In genomic region chr8:84103601-84104000, GRCm38 (mm10) we compare ENCODE assay signal across 8 mouse cellular contexts. TPM values are rescaled to one million over a fixed set of nuclear protein-coding genes. Genes with fewer than 3 reads are reported as not detected.
DNase-seq lines count a peak whose midpoint lies in the region; ATAC-seq and TF ChIP-seq lines count a peak whose summit lies in the region.

No protein-coding gene starts in this region.

- H3K4me3 ChIP-seq in cerebellum, adult 2 months (replicated peaks; ENCODE audit: insufficient read depth, low read depth, low read length) = peak overlapping the region; percentile 90
- peak overlapping the region; percentile 58 to 73 for H3K4me3 ChIP-seq in MEL (ENCODE audit: control insufficient read depth in 1 of 2, insufficient read depth in 1 of 2, low read depth in 2 of 2, low read length in 2 of 2)
- peak overlapping the region; percentile 90 for H3K4me3 ChIP-seq in heart, postnatal 0 days (ENCODE audit: low read depth, low read length)
- H3K4me3 ChIP-seq in limb, embryonic 12.5 days (replicated peaks) = peak overlapping the region; percentile 65
- H3K4me3 ChIP-seq in neural tube, embryonic 14.5 days (ENCODE audit: low read depth, low read length) = peak overlapping the region; percentile 60

- no peaks in the 10 kb centered on the region for H3K9me3 ChIP-seq in MEL (replicated peaks; ENCODE audit: insufficient read depth, low read length)
- no peaks in the 10 kb centered on the region for H3K9me3 ChIP-seq in heart, postnatal 0 days (replicated peaks; ENCODE audit: control insufficient read depth, low read length)
- H3K9me3 ChIP-seq in limb, embryonic 12.5 days = peaks cover 4% of the 10 kb centered on the region; the same call in 1 of the 2 replicates
- H3K9me3 ChIP-seq in neural tube, embryonic 14.5 days (ENCODE audit: control insufficient read depth, low read length) = no peaks in the 10 kb centered on the region

- TF ChIP-seq RAD21 in MEL (IDR thresholded peaks at IDR 0.05; ENCODE audit: low read depth, low read length) = no peak

- peak overlapping the region; percentile 83 for H3K4me2 ChIP-seq in heart, postnatal 0 days (ENCODE audit: low read depth, low read length)
- peak overlapping the region; percentile 78 for H3K4me2 ChIP-seq in limb, embryonic 12.5 days
- H3K4me2 ChIP-seq in neural tube, embryonic 14.5 days (ENCODE audit: low read depth, low read length) = peak overlapping the region; percentile 84

- WGBS in cerebellum, adult 2 months = 13% methylated on average over 3 of the region's 3 CpGs
- WGBS in heart, postnatal 0 days = 39% methylated on average over 3 of the region's 3 CpGs
- 63% methylated on average over 3 of the region's 3 CpGs for WGBS in limb, embryonic 12.5 days
- WGBS in neural tube, embryonic 14.5 days = 34% methylated on average over 3 of the region's 3 CpGs

- TF ChIP-seq EP300 in MEL (IDR thresholded peaks at IDR 0.05; ENCODE audit: low read depth in 1 of 2, low read length in 2 of 2) = no peak
- no peak for TF ChIP-seq EP300 in heart, postnatal 0 days (IDR thresholded peaks at IDR 0.05; ENCODE audit: low read depth)

- DNase-seq in cerebellum, adult 2 months = peak in 1 of 2 experiments; percentile 44
- DNase-seq in cerebellum, adult 11 months = no peak
- peak; percentile 40 for DNase-seq in MEL (ENCODE audit: low read depth, low spot score)
- no peak for DNase-seq in heart, postnatal 0 days (ENCODE audit: low spot score)
- DNase-seq in c-Kit-positive CD71-positive TER-119-positive erythroid progenitor cells, embryonic 14.5 days (ENCODE audit: low spot score) = no peak

- TF ChIP-seq POLR2A in cerebellum, adult 2 months (IDR thresholded peaks at IDR 0.05; ENCODE audit: borderline replicate concordance, insufficient read depth, low read length) = no peak
- no peak for TF ChIP-seq POLR2A in MEL (IDR thresholded peaks at IDR 0.05; ENCODE audit: control insufficient read depth in 1 of 2, insufficient read depth in 1 of 2, low read depth in 1 of 2, low read length in 2 of 2, poor library complexity in 1 of 2)

- no peak for ATAC-seq in heart, postnatal 0 days (ENCODE audit: insufficient read depth, low read depth)
- ATAC-seq in limb, embryonic 12.5 days (ENCODE audit: insufficient number of reproducible peaks, insufficient read depth, low FRiP score, low TSS enrichment, low read depth) = no peak
- no peak for ATAC-seq in neural tube, embryonic 14.5 days (ENCODE audit: low read depth)
- ATAC-seq in megakaryocyte-erythroid progenitor cell, adult 5-6 weeks (replicated peaks; ENCODE audit: low FRiP score, low TSS enrichment, poor library complexity, severe bottlenecking) = no peak

- peak overlapping the region; percentile 56 for H3K9ac ChIP-seq in MEL (ENCODE audit: control insufficient read depth, low read depth, low read length, poor library complexity, severe bottlenecking)
- peak overlapping the region; percentile 85 for H3K9ac ChIP-seq in heart, postnatal 0 days (replicated peaks; ENCODE audit: low read depth, low read length)
- H3K9ac ChIP-seq in limb, embryonic 12.5 days (replicated peaks) = peak overlapping the region; percentile 87
- peak overlapping the region; percentile 72 for H3K9ac ChIP-seq in neural tube, embryonic 14.5 days (replicated peaks; ENCODE audit: low read depth, low read length)

- H3K27me3 ChIP-seq in cerebellum, adult 2 months (ENCODE audit: control insufficient read depth, insufficient read depth, low read length) = no peaks in the 10 kb centered on the region
- no peaks in the 10 kb centered on the region for H3K27me3 ChIP-seq in MEL (ENCODE audit: control insufficient read depth in 1 of 2, insufficient read depth in 2 of 2, low read length in 2 of 2)
- H3K27me3 ChIP-seq in heart, postnatal 0 days (ENCODE audit: control insufficient read depth, insufficient read depth, low read length) = no peaks in the 10 kb centered on the region
- H3K27me3 ChIP-seq in limb, embryonic 12.5 days = no peaks in the 10 kb centered on the region
- H3K27me3 ChIP-seq in neural tube, embryonic 14.5 days (ENCODE audit: control insufficient read depth, insufficient read depth, low read length) = no peaks in the 10 kb centered on the region

- 0 out of 2 replicates have a peak overlapping the region, but pooled peaks have one; percentile 37 for H3K27ac ChIP-seq in cerebellum, adult 2 months (ENCODE audit: insufficient read depth, low read length)
- no peak overlapping the region for H3K27ac ChIP-seq in MEL (ENCODE audit: control insufficient read depth, low read depth, low read length)
- H3K27ac ChIP-seq in heart, postnatal 0 days (ENCODE audit: low read depth) = no peak overlapping the region
- peak overlapping the region; percentile 92; the same call in 1 of the 2 replicates for H3K27ac ChIP-seq in limb, embryonic 12.5 days
- peak overlapping the region; percentile 94 for H3K27ac ChIP-seq in neural tube, embryonic 14.5 days (ENCODE audit: low read depth, low read length)

- H3K36me3 ChIP-seq in MEL (ENCODE audit: control insufficient read depth in 1 of 2, insufficient read depth in 2 of 2, low read length in 2 of 2) = peaks cover 0 to 9% of the 10 kb centered on the region in 2 experiments; a peak in 2 of 4 replicates
- peaks cover 17% of the 10 kb centered on the region for H3K36me3 ChIP-seq in heart, postnatal 0 days (replicated peaks; ENCODE audit: control insufficient read depth, insufficient read depth, low read length)
- peaks cover 42% of the 10 kb centered on the region for H3K36me3 ChIP-seq in limb, embryonic 12.5 days
- H3K36me3 ChIP-seq in neural tube, embryonic 14.5 days (ENCODE audit: control insufficient read depth, insufficient read depth, low read length) = peaks cover 19% of the 10 kb centered on the region

- H3K4me1 ChIP-seq in cerebellum, adult 2 months (ENCODE audit: control insufficient read depth, insufficient read depth, low read length) = peaks cover 21% of the 10 kb centered on the region
- H3K4me1 ChIP-seq in MEL (ENCODE audit: control insufficient read depth in 1 of 2, insufficient read depth in 2 of 2, low read length in 2 of 2) = peaks cover 2 to 13% of the 10 kb centered on the region in 2 experiments; a peak in 3 of 4 replicates
- peaks cover 8% of the 10 kb centered on the region for H3K4me1 ChIP-seq in heart, postnatal 0 days (ENCODE audit: control insufficient read depth, insufficient read depth)
- peaks cover 23% of the 10 kb centered on the region for H3K4me1 ChIP-seq in limb, embryonic 12.5 days (replicated peaks)
- peaks cover 21% of the 10 kb centered on the region for H3K4me1 ChIP-seq in neural tube, embryonic 14.5 days (ENCODE audit: control insufficient read depth, insufficient read depth, low read length)

- H3K79me2 ChIP-seq in MEL (ENCODE audit: control insufficient read depth, insufficient read depth, low read length, poor library complexity) = peaks cover 9% of the 10 kb centered on the region

- no peak for TF ChIP-seq CTCF in cerebellum, adult 2 months (IDR thresholded peaks at IDR 0.05; ENCODE audit: borderline replicate concordance, insufficient read depth, low read depth, low read length)
- TF ChIP-seq CTCF in MEL (IDR thresholded peaks at IDR 0.05 in 2 of 3, conservative IDR thresholded peaks at IDR 0.05 in 1 of 3; ENCODE audit: control insufficient read depth in 1 of 3, insufficient read depth in 1 of 3, low read depth in 2 of 3, low read length in 3 of 3, poor library complexity in 1 of 3, severe bottlenecking in 1 of 3) = no peak
- no peak for TF ChIP-seq CTCF in heart, postnatal 0 days (IDR thresholded peaks at IDR 0.05; ENCODE audit: low read depth)

RNA-seq across cellular contexts. Expression of gene Dcaf15, which starts 1.0 kb away (rescaled TPM):
- 39.0 and 44.7 TPM in 2 replicates for polyA plus RNA-seq in cerebellum, adult 2 months (2012; rRNA removed)
- 34.4 and 37.0 TPM in 2 replicates for total RNA-seq in MEL (2012; rRNA removed)
- 10 to 100 TPM in 1 of 2 experiments, not detected in 1; 56.1 TPM for polyA plus RNA-seq in MEL (2012; ENCODE audit: insufficient read depth in 1 of 2, insufficient read length in 2 of 2, low read depth in 1 of 2, low replicate concordance in 2 of 2, missing spikeins in 1 of 2)
- total RNA-seq in heart, postnatal 0 days (2014; rRNA removed; ENCODE audit: low replicate concordance) = 16.1 and 29.3 TPM in 2 replicates
- polyA plus RNA-seq in heart, postnatal 0 days (2015; fragmentation: Nextera tagmentation; extraction: Ambion mirVana) = 2.9 and 3.3 TPM in 2 replicates
- polyA plus RNA-seq in limb, embryonic 12.5 days (2016; fragmentation: Nextera tagmentation; extraction: Ambion mirVana) = 16.3 and 17.0 TPM in 2 replicates
- 16.5 and 19.0 TPM in 2 replicates for polyA plus RNA-seq in neural tube, embryonic 14.5 days (2014; fragmentation: Nextera tagmentation; extraction: Ambion mirVana)
- 27.0 and 27.3 TPM in 2 replicates for total RNA-seq in megakaryocyte-erythroid progenitor cell, adult 5-6 weeks (2014; fragmentation: Nextera tagmentation)
- 14.1 and 16.3 TPM in 2 replicates for total RNA-seq in megakaryocyte-erythroid progenitor cell, adult 5-6 weeks (2017)

RNA-seq across cellular contexts. Expression of gene Podnl1, which starts 22.2 kb away (rescaled TPM):
- polyA plus RNA-seq in cerebellum, adult 2 months (2012; rRNA removed) = 0.14 and 0.20 TPM in 2 replicates
- total RNA-seq in MEL (2012; rRNA removed) = 0.04 and 0.07 TPM in 2 replicates
- polyA plus RNA-seq in MEL (2012; ENCODE audit: insufficient read depth in 1 of 2, insufficient read length in 2 of 2, low read depth in 1 of 2, low replicate concordance in 2 of 2, missing spikeins in 1 of 2) = under 1 TPM in 1 of 2 experiments, not detected in 1; 0.08 TPM
- total RNA-seq in heart, postnatal 0 days (2014; rRNA removed; ENCODE audit: low replicate concordance) = not detected in 2 replicates
- 0.04 TPM in 2 replicates for polyA plus RNA-seq in heart, postnatal 0 days (2015; fragmentation: Nextera tagmentation; extraction: Ambion mirVana)
- 0.83 and 1.1 TPM in 2 replicates for polyA plus RNA-seq in limb, embryonic 12.5 days (2016; fragmentation: Nextera tagmentation; extraction: Ambion mirVana)
- polyA plus RNA-seq in neural tube, embryonic 14.5 days (2014; fragmentation: Nextera tagmentation; extraction: Ambion mirVana) = 0.43 and 0.50 TPM in 2 replicates
- 0.79 TPM in 1 of 2 replicates, not detected in the other for total RNA-seq in megakaryocyte-erythroid progenitor cell, adult 5-6 weeks (2014; fragmentation: Nextera tagmentation)
- 0.14 TPM in 1 of 2 replicates, not detected in the other for total RNA-seq in megakaryocyte-erythroid progenitor cell, adult 5-6 weeks (2017)

RNA-seq across cellular contexts. Expression of gene Rfx1, which starts 37.0 kb away (rescaled TPM):
- polyA plus RNA-seq in cerebellum, adult 2 months (2012; rRNA removed) = 27.2 and 27.8 TPM in 2 replicates
- total RNA-seq in MEL (2012; rRNA removed) = 3.9 and 4.7 TPM in 2 replicates
- polyA plus RNA-seq in MEL (2012; ENCODE audit: insufficient read depth in 1 of 2, insufficient read length in 2 of 2, low read depth in 1 of 2, low replicate concordance in 2 of 2, missing spikeins in 1 of 2) = 10 to 100 TPM in 1 of 2 experiments, not detected in 1; 10.4 TPM
- total RNA-seq in heart, postnatal 0 days (2014; rRNA removed; ENCODE audit: low replicate concordance) = 11.7 and 15.3 TPM in 2 replicates
- polyA plus RNA-seq in heart, postnatal 0 days (2015; fragmentation: Nextera tagmentation; extraction: Ambion mirVana) = 2.3 and 2.4 TPM in 2 replicates
- 10.1 and 11.1 TPM in 2 replicates for polyA plus RNA-seq in limb, embryonic 12.5 days (2016; fragmentation: Nextera tagmentation; extraction: Ambion mirVana)
- polyA plus RNA-seq in neural tube, embryonic 14.5 days (2014; fragmentation: Nextera tagmentation; extraction: Ambion mirVana) = 10.1 and 12.8 TPM in 2 replicates
- total RNA-seq in megakaryocyte-erythroid progenitor cell, adult 5-6 weeks (2014; fragmentation: Nextera tagmentation) = 10.2 and 11.9 TPM in 2 replicates
- 2.1 and 3.7 TPM in 2 replicates for total RNA-seq in megakaryocyte-erythroid progenitor cell, adult 5-6 weeks (2017)

RNA-seq across cellular contexts. Expression of gene Gm10643, which starts 38.7 kb away (rescaled TPM):
- 2.0 and 2.1 TPM in 2 replicates for polyA plus RNA-seq in cerebellum, adult 2 months (2012; rRNA removed)
- total RNA-seq in MEL (2012; rRNA removed) = 0.23 and 0.26 TPM in 2 replicates
- polyA plus RNA-seq in MEL (2012; ENCODE audit: insufficient read depth in 1 of 2, insufficient read length in 2 of 2, low read depth in 1 of 2, low replicate concordance in 2 of 2, missing spikeins in 1 of 2) = under 1 TPM in 1 of 2 experiments, not detected in 1; 0.28 TPM
- total RNA-seq in heart, postnatal 0 days (2014; rRNA removed; ENCODE audit: low replicate concordance) = 1.3 and 3.8 TPM in 2 replicates
- 1.0 and 1.7 TPM in 2 replicates for polyA plus RNA-seq in heart, postnatal 0 days (2015; fragmentation: Nextera tagmentation; extraction: Ambion mirVana)
- 1.5 and 1.9 TPM in 2 replicates for polyA plus RNA-seq in limb, embryonic 12.5 days (2016; fragmentation: Nextera tagmentation; extraction: Ambion mirVana)
- polyA plus RNA-seq in neural tube, embryonic 14.5 days (2014; fragmentation: Nextera tagmentation; extraction: Ambion mirVana) = 1.8 and 2.2 TPM in 2 replicates
- total RNA-seq in megakaryocyte-erythroid progenitor cell, adult 5-6 weeks (2014; fragmentation: Nextera tagmentation) = 3.3 TPM in 1 of 2 replicates, not detected in the other
- total RNA-seq in megakaryocyte-erythroid progenitor cell, adult 5-6 weeks (2017) = 1.6 and 4.2 TPM in 2 replicates

RNA-seq across cellular contexts. Expression of gene Cc2d1a, which starts 44.1 kb away (rescaled TPM):
- 40.4 and 45.1 TPM in 2 replicates for polyA plus RNA-seq in cerebellum, adult 2 months (2012; rRNA removed)
- total RNA-seq in MEL (2012; rRNA removed) = 7.3 and 9.1 TPM in 2 replicates
- polyA plus RNA-seq in MEL (2012; ENCODE audit: insufficient read depth in 1 of 2, insufficient read length in 2 of 2, low read depth in 1 of 2, low replicate concordance in 2 of 2, missing spikeins in 1 of 2) = 10 to 100 TPM in 1 of 2 experiments, not detected in 1; 18.7 TPM
- total RNA-seq in heart, postnatal 0 days (2014; rRNA removed; ENCODE audit: low replicate concordance) = 13.1 and 17.1 TPM in 2 replicates
- 8.4 and 10.2 TPM in 2 replicates for polyA plus RNA-seq in heart, postnatal 0 days (2015; fragmentation: Nextera tagmentation; extraction: Ambion mirVana)
- polyA plus RNA-seq in limb, embryonic 12.5 days (2016; fragmentation: Nextera tagmentation; extraction: Ambion mirVana) = 26.2 and 28.7 TPM in 2 replicates
- 26.8 and 30.7 TPM in 2 replicates for polyA plus RNA-seq in neural tube, embryonic 14.5 days (2014; fragmentation: Nextera tagmentation; extraction: Ambion mirVana)
- total RNA-seq in megakaryocyte-erythroid progenitor cell, adult 5-6 weeks (2014; fragmentation: Nextera tagmentation) = 8.6 and 10.7 TPM in 2 replicates
- total RNA-seq in megakaryocyte-erythroid progenitor cell, adult 5-6 weeks (2017) = 3.2 and 6.9 TPM in 2 replicates

Comparison
In these comparisons a context has a peak if more than half of its experiments do, and no peak if none do; other contexts are left out.
1. H3K27ac ChIP-seq: peak in cerebellum, adult 2 months (single experiment), limb, embryonic 12.5 days (single experiment) and neural tube, embryonic 14.5 days (single experiment); none in MEL (single experiment) and heart, postnatal 0 days (single experiment).
2. Peak in every context shown above with its lines, with median percentiles within 50 percentile points of each other: H3K4me3 ChIP-seq, H3K9ac ChIP-seq and H3K4me2 ChIP-seq.